Mouse (Mus musculus) erythroblast, adult 5-6 weeks (primary cell): ENCODE results near the gene P2ry4. TPM values are rescaled to one million over a fixed set of nuclear protein-coding genes. Genes with fewer than 3 reads are reported as not detected.
A peak's percentile ranks its signal among the peaks of the same experiment; 100 is the strongest.

ENCODE experiments used
- ATAC-seq: replicated peaks from 2 replicates; pipeline ENCODE4 v1.8.0; 2016; ENCODE audit warnings: moderate number of reproducible peaks, mild to moderate bottlenecking, moderate TSS enrichment, inconsistent platforms; ENCODE audit not compliant: poor library complexity, low FRiP score, severe bottlenecking
- total RNA-seq, 2 experiments: library from RNA; stranded (forward) in 1 of 2; stranded (reverse) in 1 of 2; fragments of 150-400 nt in 1 of 2; fragments of 200-764, 138-1000 nt in 1 of 2; gene quantifications; 2 replicates each; pipeline versions ENCODE4 v1.2.3 to v1.2.4; 2015 to 2017; ENCODE audit warnings: low replicate concordance in 2 of 2

Gene P2ry4
- total RNA-seq (2015; ENCODE audit: low replicate concordance) (not detected in 2 replicates), total RNA-seq (2017; ENCODE audit: low replicate concordance) (0.14 TPM in 1 of 2 replicates, not detected in the other)

DNA sequence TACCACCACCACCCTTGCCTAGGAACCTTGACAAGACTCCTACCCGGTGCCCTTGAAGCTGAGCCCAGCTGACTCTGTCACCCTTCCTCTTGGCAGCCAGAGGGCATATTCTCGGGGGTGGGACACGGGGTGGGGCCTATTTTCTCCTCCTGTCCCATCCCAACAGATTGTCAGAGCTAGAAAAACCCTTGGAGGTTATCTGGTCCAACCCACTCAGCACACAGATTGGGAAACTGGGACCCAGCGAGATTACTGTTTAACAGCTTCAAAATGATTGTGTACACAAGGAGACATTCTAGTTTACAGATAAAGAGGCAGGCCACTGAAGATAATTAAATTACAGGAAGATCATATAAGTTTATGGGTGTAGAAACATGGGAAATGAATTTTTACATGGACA lies at the start of gene P2ry4:
Gene P2ry4, minus strand, starts transcription at position 79 of the 400 bp plus-strand sequence.
- no peak for ATAC-seq

DNA sequence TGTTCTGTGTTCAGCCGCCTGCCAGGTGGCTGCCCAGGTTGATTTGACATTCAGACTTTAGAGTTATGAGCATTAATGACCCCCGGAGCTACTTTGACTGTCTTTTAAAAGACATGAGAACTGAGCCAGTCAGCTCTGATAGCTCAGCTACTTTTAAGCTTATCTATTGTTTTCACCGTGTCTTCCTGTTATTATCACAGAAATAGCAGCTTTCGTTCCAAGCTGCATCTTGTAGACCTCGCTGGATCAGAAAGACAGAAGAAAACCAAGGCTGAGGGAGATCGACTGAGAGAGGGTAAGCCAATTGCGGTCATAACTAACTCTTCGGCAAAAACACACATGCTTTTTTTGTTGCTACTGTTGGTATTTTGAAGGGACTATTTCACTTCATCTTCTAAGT lies 43.8 kb upstream of the P2ry4 start:
- no peak for ATAC-seq

DNA sequence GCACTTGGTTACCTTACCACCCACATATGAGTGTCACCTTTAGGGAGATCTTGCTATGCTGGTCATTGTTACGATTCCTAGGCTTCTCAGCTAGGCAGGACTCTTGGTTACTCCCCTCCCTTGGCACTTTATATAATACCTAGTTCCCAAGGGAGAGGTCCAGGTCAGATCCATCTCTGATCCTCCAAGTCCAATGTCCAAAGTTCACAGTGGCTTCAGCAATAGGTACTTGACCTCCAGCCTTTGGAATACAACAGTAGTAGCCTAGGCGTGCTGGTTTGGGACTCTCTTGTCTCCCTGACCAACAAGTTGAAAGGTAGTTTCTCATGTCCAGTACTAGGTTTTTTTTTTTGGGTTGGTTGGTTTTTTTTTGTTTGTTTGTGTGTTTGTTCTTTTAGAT lies 34.4 kb upstream of the P2ry4 start:
- no peak for ATAC-seq

DNA sequence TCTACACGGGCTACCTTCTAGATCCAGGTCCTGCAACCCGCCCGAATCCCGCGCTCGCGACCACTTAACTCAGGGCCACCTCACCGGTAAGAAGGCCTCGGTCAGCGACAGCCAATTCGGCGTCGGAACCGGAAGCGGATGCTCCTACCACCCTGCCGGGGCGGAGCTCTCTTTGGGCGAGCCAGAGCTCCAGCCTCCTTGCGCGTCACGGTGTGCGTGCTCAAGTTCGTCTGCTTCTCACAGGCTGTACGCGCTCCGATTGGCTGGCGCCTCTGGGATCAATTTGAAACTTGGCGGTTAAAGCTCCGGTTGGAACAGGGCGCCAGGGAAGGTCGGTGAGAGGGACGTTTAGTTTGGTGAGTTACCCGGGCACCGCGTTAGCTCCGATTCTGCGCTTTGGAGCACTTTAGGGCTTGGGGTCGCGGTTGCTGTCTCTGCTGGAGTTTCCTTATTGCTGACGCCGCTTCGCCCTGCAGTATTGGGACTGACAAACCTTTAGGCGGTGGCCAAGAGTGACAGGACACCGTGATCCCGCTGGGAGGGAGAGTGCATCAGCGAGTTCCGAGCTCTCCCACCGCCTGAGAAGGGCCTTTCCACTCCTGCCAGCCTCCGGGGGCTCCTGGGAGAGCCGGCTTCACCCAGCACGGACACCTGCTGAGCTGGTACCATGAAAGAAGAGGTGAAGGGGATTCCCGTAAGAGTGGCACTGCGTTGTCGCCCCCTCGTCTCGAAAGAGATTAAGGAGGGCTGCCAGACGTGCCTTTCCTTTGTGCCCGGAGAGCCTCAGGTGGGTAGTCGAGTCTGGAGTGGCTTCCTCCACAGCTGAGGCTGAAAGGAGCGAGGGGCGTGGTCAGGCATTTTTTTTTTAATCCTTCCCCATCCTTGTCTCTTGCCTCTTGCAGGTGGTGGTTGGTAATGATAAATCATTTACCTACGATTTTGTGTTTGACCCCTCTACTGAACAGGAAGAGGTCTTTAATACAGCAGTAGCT lies 31.4 kb upstream of the P2ry4 start, which contains the start of gene Pdzd11:
Gene Pdzd11, minus strand, starts transcription at position 767 of the 992 bp plus-strand sequence.
- ATAC-seq = peak; percentile 100

DNA sequence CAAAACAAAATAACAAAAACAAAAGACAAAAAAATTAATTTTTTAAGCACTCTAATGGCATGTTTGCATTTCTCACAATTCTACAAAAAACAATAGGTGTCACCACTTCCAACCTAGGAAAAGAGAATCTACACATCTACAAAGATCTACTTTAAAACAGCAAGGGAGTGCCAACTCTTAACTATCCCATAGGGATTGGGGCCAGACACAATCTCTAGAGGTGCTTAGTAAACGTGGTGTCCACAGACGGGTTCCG lies 30.8 kb upstream of the P2ry4 start, which contains the start of gene Kif4:
Gene Kif4, plus strand, starts transcription at position 192 of the 256 bp plus-strand sequence.
- ATAC-seq = no peak

DNA sequence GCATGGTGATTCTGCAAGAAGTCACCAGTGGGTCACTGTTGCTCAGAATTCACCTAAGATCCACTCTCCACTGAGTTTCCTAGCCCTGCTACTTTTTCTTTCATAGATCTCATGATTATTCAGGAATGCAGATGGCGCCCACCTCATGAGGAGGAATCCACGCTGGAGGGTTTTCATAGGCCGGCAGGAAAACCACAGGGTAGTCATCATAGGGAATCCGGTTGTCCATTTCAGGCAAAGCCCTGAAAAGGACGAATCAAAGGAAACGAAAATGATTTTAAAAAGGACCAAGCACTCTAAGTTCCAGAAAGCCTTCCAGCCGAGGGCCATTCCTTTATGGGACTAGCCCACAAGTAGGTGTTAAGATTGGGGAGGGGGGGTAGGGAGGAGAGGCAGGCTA lies 30.5 kb upstream of the P2ry4 start:
- no peak for ATAC-seq

DNA sequence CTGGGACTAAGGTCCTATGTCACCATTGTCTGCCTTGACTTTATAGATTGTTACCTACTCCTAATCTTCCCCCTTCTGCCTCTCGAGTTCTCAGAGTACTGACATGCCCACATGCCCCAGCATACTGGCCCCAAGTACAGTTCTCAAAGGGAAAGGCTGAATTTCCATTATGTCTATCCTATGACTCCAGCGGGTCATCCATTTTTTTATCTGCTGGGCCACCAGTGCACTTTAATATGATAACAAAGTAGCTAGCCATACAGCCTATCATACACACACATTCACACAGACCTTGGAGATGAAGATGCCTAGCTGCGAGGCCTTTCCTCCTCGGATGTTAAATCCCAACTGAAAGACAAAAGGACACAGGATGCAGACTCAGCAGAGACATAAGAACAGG lies 29.6 kb upstream of the P2ry4 start:
- 0 out of 2 replicates have a peak, but pooled peaks have one; percentile 18 for ATAC-seq

DNA sequence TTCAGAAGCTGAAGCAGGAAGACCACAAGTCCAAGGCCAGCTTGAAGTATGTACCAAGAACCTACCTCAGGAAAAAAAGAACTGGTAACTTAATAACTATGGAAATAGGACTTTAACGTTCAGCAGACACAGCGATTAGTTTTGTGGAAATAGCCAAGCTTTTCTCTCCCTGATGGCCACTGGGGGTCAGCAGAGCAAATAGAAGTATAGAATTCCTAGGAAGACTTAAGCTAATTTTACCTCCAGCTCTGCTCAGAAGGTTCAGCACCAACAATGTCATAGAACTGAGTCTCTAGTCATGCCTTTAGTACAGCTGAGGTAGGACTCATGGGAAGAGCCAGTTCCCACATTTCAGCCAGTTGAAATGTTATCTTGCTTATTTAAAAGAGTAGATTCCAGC lies 26.7 kb upstream of the P2ry4 start:
- ATAC-seq = no peak

DNA sequence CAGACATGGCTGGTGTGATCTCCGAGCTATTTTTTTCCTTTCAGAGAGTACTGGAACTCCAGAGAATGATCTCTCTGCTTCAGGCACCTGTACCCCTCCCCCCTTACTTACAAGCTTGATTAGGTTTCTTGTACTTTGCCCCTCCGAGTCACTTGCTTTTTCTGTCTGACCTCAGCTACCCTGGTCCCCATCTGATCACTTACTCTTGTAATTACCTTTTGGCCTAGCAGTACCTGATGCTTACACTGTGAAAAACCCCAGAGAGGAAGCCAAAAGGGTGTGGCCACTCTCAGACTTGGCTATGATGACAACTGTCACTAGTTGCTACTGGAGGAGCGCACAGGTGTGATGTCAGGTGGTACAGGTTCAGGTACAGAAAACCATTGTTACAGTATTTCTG lies 23.8 kb upstream of the P2ry4 start:
- no peak for ATAC-seq

DNA sequence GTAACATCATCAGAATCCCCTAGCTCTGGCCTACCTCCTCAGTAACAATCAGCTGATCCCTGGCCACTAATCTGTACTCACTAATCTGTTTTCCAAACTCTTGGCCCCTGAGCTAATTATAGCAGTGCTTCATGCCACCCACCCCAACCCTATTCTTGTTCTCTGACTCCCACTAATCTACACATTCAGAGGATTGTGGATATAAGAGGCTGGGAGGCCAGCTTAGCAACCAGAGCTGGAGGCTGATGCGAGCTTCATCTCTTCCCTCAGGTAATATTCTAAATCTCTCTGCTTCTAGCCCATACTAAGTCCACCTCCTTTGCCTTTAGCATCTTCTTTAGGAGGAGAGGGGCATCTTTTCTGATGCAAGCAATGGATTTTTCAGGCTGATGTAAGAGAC lies 10.6 kb upstream of the P2ry4 start, which contains the start of gene Arr3:
Gene Arr3, plus strand, starts transcription at position 184 of the 400 bp plus-strand sequence.
- no peak for ATAC-seq

DNA sequence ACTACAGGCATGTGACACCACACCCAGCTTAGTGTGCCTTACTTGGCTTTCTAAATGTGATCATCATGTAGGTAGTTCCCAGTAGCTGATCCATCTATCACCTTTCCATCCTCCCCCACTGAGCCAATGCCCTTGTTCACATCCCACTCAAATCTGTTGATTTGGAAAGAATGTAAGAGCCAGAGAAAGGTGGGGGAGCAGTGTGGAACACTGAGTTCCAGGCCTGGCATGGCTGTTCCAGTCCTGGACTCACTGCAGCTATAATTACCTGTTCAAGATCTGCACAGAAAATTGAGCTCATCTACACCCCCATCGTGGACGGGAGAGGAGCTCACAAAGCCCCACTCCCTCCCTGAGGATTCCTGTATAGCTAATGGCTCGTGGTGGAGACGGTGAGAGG lies 5.1 kb upstream of the P2ry4 start:
- ATAC-seq = no peak

DNA sequence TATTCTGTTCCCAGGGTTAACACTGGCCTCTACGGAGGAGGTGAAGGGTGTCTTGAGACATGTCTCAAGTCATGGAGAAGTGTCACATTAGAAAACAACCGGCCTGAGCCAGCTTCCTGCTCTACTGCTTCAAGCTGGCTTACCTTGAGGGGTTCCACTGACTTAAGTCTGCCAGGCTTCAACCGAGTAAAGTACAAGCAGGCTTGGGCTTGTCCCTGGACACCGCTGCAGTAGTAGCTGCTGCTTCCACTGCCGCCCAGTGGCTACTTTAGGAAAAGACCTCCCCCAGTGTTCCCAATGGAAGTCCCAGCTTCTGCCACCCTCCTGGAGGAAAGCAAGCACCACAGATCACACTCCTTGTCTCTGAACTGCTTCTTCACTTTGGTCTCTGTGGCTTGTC lies 2.8 kb upstream of the P2ry4 start:
- ATAC-seq = no peak

DNA sequence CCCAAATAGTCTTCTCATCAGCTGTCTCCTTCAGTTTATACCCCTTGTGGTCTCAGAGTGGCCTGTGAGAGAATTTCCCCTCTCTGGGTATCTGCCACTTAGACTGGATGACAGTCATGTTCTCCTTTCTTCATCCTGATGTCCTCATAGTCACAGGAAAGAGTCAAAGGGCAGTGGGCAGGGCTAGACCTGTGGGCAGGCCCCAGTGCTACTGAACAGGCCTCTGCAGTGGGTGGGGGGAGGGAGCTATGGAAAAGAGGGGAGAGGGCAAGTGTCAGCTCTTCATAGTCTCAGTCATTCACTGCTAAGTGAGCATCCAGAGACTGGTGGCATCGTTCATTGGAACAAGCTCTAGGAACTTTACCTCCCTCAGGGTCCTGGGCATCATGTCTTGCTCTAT lies 22.7 kb downstream of the P2ry4 start, which contains the start of gene Awat1:
Gene Awat1, plus strand, starts transcription at position 301 of the 400 bp plus-strand sequence.
- ATAC-seq = no peak

DNA sequence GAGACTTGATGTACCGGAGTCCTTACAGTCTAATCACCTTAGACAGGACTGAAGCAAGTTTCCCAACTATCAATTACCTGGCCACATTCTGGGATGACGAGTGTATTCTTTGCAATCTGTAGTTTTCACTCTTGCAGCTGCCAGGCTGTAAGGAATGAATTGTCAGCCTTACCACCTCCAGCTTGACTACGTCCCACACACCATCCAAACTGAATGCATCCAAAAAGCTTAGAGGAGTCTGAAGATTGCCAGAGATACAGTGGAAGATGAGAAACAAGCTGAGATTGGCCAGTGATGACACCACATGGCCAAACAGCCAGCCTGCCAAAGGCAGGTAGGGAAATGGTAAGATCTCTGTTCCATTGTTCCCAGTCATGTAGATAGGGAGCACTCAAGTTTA lies 29.0 kb downstream of the P2ry4 start:
- no peak for ATAC-seq

DNA sequence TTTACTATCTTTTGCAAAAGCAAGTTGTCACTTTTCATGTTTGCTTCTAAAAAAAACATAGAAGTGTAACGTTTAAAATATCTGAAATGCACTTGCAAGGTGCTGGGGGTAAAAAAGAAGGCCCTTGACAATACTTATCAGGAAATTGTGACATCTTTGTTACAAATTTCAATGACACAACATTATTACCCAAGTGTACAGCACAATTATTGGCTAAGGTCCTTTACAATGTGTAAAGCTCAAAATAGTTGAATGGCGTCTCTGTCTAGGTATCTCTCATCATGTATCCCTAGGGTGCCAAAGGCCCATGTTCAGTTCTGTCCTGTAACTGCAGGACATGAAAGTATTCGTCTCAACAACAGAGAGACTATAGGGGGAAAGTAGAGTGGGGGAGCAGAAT lies 38.6 kb downstream of the P2ry4 start:
- no peak for ATAC-seq

Other genes with a start within 250 kb of the P2ry4 start
- not detected in 2 replicates for gene Otud6a, start 165.9 kb downstream of the P2ry4 start, total RNA-seq (2015; ENCODE audit: low replicate concordance)
- gene Otud6a, start 165.9 kb downstream of the P2ry4 start, total RNA-seq (2017; ENCODE audit: low replicate concordance) = not detected in 2 replicates
- gene Awat2, start 152.2 kb downstream of the P2ry4 start, total RNA-seq (2015; ENCODE audit: low replicate concordance) = not detected in 2 replicates
- not detected in 2 replicates for gene Awat2, start 152.2 kb downstream of the P2ry4 start, total RNA-seq (2017; ENCODE audit: low replicate concordance)
- 15.7 and 22.1 TPM in 2 replicates for gene Igbp1, start 100.6 kb downstream of the P2ry4 start, total RNA-seq (2015; ENCODE audit: low replicate concordance)
- gene Igbp1, start 100.6 kb downstream of the P2ry4 start, total RNA-seq (2017; ENCODE audit: low replicate concordance) = 18.7 and 19.2 TPM in 2 replicates
- gene Dgat2l6, start 70.0 kb downstream of the P2ry4 start, total RNA-seq (2015; ENCODE audit: low replicate concordance) = not detected in 2 replicates
- gene Dgat2l6, start 70.0 kb downstream of the P2ry4 start, total RNA-seq (2017; ENCODE audit: low replicate concordance) = not detected in 2 replicates
- not detected in 2 replicates for gene Awat1, start 22.6 kb downstream of the P2ry4 start, total RNA-seq (2015; ENCODE audit: low replicate concordance)
- not detected in 2 replicates for gene Awat1, start 22.6 kb downstream of the P2ry4 start, total RNA-seq (2017; ENCODE audit: low replicate concordance)
- gene Arr3, start 10.6 kb upstream of the P2ry4 start, total RNA-seq (2015; ENCODE audit: low replicate concordance) = not detected in 2 replicates
- gene Arr3, start 10.6 kb upstream of the P2ry4 start, total RNA-seq (2017; ENCODE audit: low replicate concordance) = not detected in 2 replicates
- gene Kif4, start 30.9 kb upstream of the P2ry4 start, total RNA-seq (2015; ENCODE audit: low replicate concordance) = 17.3 and 25.9 TPM in 2 replicates
- gene Kif4, start 30.9 kb upstream of the P2ry4 start, total RNA-seq (2017; ENCODE audit: low replicate concordance) = 32.5 and 45.0 TPM in 2 replicates
- 31.6 and 33.2 TPM in 2 replicates for gene Pdzd11, start 31.7 kb upstream of the P2ry4 start, total RNA-seq (2015; ENCODE audit: low replicate concordance)
- gene Pdzd11, start 31.7 kb upstream of the P2ry4 start, total RNA-seq (2017; ENCODE audit: low replicate concordance) = 7.6 and 10.2 TPM in 2 replicates
- not detected in 2 replicates for gene Gdpd2, start 135.0 kb upstream of the P2ry4 start, total RNA-seq (2015; ENCODE audit: low replicate concordance)
- 4.2 TPM in 1 of 2 replicates, not detected in the other for gene Gdpd2, start 135.0 kb upstream of the P2ry4 start, total RNA-seq (2017; ENCODE audit: low replicate concordance)
- gene Dlg3, start 172.9 kb upstream of the P2ry4 start, total RNA-seq (2015; ENCODE audit: low replicate concordance) = 0.84 TPM in 1 of 2 replicates, not detected in the other
- 0.34 and 1.4 TPM in 2 replicates for gene Dlg3, start 172.9 kb upstream of the P2ry4 start, total RNA-seq (2017; ENCODE audit: low replicate concordance)